Mouse (Mus musculus) liver, embryonic 14.5 days (tissue): Measurements from ENCODE around the gene Nop53.

Experiments used
- CTCF ChIP-seq: IDR thresholded peaks from 2 replicates; pipeline ENCODE4 v1.5.1; 2016; ENCODE audit warnings: antibody characterized with exemption, low read depth, control low read depth
- EP300 ChIP-seq: IDR thresholded peaks from 2 replicates; pipeline ENCODE4 v1.6.1; 2016; ENCODE audit warnings: antibody characterized with exemption, low read depth

DNA sequence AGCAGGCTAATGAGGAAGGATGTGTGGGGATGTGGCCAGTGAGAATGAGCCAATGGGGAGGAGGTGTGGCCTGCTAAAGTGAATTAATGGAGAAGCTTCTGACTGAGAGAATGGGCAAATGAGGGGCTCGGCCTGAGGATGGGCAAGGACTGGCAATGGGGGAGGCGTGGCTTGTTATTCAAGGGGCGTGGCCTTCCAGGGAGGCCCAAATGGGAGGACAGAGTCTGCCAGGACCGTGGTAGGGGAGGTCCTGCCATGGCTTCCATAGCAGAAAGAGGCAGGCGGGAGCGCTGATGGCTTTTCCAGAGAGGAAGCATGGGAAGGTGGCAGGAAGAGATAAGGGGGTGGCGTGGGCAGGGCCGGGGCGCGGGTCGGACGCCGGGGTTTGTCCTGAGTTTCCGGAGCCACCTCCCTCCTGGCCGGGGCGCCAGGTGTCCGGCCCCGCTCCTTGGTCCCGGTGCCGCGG is 9.1 kb upstream of the Nop53 start:
- TF ChIP-seq CTCF (no peak), EP300 (no peak)
